Comparison of ENCODE assay signal across 8 mouse cellular contexts in the genomic region with DNA sequence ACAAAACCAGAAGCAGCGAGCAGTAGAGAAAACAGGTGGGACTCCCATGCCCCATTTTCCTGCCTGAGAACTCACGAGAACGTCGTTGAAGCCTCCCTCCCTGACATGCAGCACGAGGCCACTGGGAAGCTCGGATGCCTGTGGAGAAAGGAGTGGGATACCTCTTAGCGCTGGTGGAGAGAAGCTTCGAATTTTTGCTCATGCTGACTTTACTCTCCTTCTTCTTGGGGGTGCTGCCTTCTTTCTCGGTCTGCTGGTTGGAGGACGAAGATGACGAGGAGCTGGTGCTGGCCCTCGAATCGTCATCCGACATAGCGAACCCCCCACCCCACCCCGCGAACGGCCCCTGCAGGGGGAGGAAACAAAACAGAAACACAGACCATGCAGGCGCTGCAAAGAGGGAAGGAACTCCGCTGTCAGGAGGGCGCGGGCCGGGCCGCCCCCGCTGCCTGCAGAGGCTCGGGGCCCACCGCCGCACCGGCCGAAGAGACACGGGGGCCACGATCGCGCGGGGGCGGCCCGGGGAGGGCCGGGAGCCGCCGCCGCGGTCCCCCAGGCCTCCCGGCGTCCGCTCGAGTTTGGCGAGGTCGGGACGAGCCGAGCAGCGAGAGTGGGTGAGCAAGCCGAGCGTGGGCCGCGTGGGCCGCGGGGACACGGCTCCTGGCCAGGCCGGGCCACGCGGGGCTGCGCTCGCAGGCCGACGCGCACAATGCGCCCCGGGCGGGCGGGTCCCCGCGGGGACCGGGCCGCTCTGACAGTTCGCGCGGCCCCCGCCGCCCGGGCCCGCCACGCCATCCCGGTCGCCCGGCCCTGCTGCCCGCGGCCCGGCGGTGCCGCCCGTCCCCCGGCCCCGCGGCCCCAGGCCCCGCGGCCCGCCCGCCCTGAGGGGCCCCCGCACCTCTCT. TPM values are rescaled to one million over a fixed set of nuclear protein-coding genes. Genes with fewer than 3 reads are reported as not detected.
DNase-seq lines count a peak whose midpoint lies in the region; ATAC-seq and TF ChIP-seq lines count a peak whose summit lies in the region.

No protein-coding gene starts in this region.

- peaks cover 29% of the 10 kb centered on the region for H3K27me3 ChIP-seq in E14TG2a.4 (ENCODE audit: insufficient read depth, low read length)
- H3K27me3 ChIP-seq in forebrain, embryonic 12.5 days: no peaks in the 10 kb centered on the region

- peak overlapping the region; percentile 78 for H3K4me2 ChIP-seq in forebrain, embryonic 12.5 days

- H3K4me3 ChIP-seq in E14TG2a.4 (replicated peaks; ENCODE audit: low read length): peak overlapping the region; percentile 85
- peak overlapping the region; percentile 92 for H3K4me3 ChIP-seq in forebrain, embryonic 12.5 days (replicated peaks)

- ATAC-seq in forebrain, embryonic 12.5 days (ENCODE audit: low FRiP score): peak; percentile 87

- peak overlapping the region; percentile 83 for H3K27ac ChIP-seq in forebrain, embryonic 12.5 days

- peak overlapping the region; percentile 97 for H3K9ac ChIP-seq in forebrain, embryonic 12.5 days

- TF ChIP-seq CTCF in E14TG2a.4 (conservative IDR thresholded peaks at IDR 0.05; ENCODE audit: low read length): no peak

- DNase-seq in adrenal gland, postnatal 14 days: peak; percentile 64
- DNase-seq in heart, postnatal 25 days (ENCODE audit: low spot score): peak; percentile 14
- DNase-seq in layer of hippocampus, postnatal 14 days (ENCODE audit: low spot score in 2 of 2): peak; percentile 36 to 42
- DNase-seq in lung, postnatal 25 days (ENCODE audit: low spot score): peak; percentile 14
- peak; percentile 8 for DNase-seq in retina, postnatal 7 days (ENCODE audit: low read depth, low spot score)
- DNase-seq in urinary bladder, postnatal 25 days (ENCODE audit: low spot score): peak; percentile 22

- peaks cover 24% of the 10 kb centered on the region for H3K4me1 ChIP-seq in E14TG2a.4 (replicated peaks; ENCODE audit: low read depth, low read length)
- H3K4me1 ChIP-seq in forebrain, embryonic 12.5 days: peaks cover 32% of the 10 kb centered on the region

- H3K9me3 ChIP-seq in E14TG2a.4 (ENCODE audit: low read length): no peaks in the 10 kb centered on the region
- no peaks in the 10 kb centered on the region for H3K9me3 ChIP-seq in forebrain, embryonic 12.5 days

- peaks cover 14% of the 10 kb centered on the region for H3K36me3 ChIP-seq in E14TG2a.4 (ENCODE audit: insufficient read depth, low read length)
- 0 out of 2 replicates have a peak, but pooled peaks cover 2% of the 10 kb centered on the region for H3K36me3 ChIP-seq in forebrain, embryonic 12.5 days (replicated peaks)

- under 1% methylated on average over 54 of the region's 99 CpGs for WGBS in forebrain, embryonic 12.5 days

- intact Hi-C loops in heart, postnatal 25 days (cut with DNase I): loop anchor here (5.0 kb wide), 1 partner anchor 59 kb away; the partner anchor contains the start of genes Nkiras1 and Rpl15

RNA-seq across cellular contexts. Expression of gene Ube2e1, which starts 0.6 kb away (rescaled TPM):
- total RNA-seq in adrenal gland, postnatal 14 days (2021): 64.7 and 67.0 TPM in 2 replicates
- 175 and 177 TPM in 2 replicates for polyA plus RNA-seq in forebrain, embryonic 12.5 days (2016; fragmentation: Nextera tagmentation; extraction: Ambion mirVana)
- 10 to 100 TPM; 35.5 to 44.8 TPM for total RNA-seq in heart, postnatal 25 days (2021)
- total RNA-seq in layer of hippocampus, postnatal 14 days (2021): 100 to 1,000 TPM; 114 to 116 TPM

RNA-seq across cellular contexts. Expression of gene Rpl15, which starts 59.9 kb away (rescaled TPM):
- total RNA-seq in adrenal gland, postnatal 14 days (2021): 815 and 940 TPM in 2 replicates
- polyA plus RNA-seq in forebrain, embryonic 12.5 days (2016; fragmentation: Nextera tagmentation; extraction: Ambion mirVana): 340 and 366 TPM in 2 replicates
- total RNA-seq in heart, postnatal 25 days (2021): 100 to 1,000 TPM; 564 to 583 TPM
- 100 to 1,000 TPM; 438 to 477 TPM for total RNA-seq in layer of hippocampus, postnatal 14 days (2021)

Comparison
In these comparisons a context has a peak if more than half of its experiments do, and no peak if none do; other contexts are left out.
1. Peak in every context shown above with its lines: DNase-seq, ATAC-seq, H3K4me3 ChIP-seq and H3K27ac ChIP-seq.
2. DNase-seq: peak in every context shown above with its lines; median percentile 64 in adrenal gland, postnatal 14 days; 39 in layer of hippocampus, postnatal 14 days; 22 in urinary bladder, postnatal 25 days; 14 in heart, postnatal 25 days; 14 in lung, postnatal 25 days; 8 in retina, postnatal 7 days.